Mouse (Mus musculus) heart, postnatal 0 days (tissue): ENCODE results near the gene Ezh1.

Experiments used
- CTCF ChIP-seq: IDR thresholded peaks from 2 replicates; pipeline ENCODE4 v1.5.1; 2016; ENCODE audit warnings: antibody characterized with exemption, control low read depth, low read depth
- EP300 ChIP-seq: IDR thresholded peaks from 2 replicates; pipeline ENCODE4 v1.6.1; 2016; ENCODE audit warnings: antibody characterized with exemption, low read depth

DNA sequence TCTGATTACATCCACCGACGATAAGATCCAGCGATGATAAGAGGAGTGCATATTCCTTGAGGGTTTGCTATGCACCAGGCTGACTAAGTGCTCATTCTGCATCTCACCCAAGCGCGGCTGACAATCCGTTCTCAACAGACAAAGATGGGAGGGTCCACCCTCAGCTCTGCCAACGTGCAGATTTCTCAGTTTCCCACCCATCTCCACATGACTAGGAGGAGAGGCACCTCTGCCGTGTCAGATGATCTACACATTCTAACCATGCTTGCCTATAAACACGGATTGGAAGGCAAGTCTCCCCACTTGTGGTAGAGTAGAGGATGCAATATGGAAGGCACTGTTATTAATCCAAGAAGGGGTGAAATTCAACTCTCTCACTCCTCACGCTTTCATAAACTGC, 77.5 kb downstream of the Ezh1 start:
- TF ChIP-seq CTCF (no peak), EP300 (no peak)
